Mouse (Mus musculus) telencephalon, adult 2 months (tissue): ENCODE measurements around the gene Clrn3.
"Not testable (repeated sequence)": the region's sequence is repeated elsewhere in the genome, so short reads cannot be mapped to it uniquely, and the experiment has no call there.

Source experiments
- DNase-seq: peaks from one replicate; pipeline ENCODE4 v3.0.0-alpha.2; 2011; ENCODE audit warnings: low read depth, low spot score

The Clrn3 gene

DNA sequence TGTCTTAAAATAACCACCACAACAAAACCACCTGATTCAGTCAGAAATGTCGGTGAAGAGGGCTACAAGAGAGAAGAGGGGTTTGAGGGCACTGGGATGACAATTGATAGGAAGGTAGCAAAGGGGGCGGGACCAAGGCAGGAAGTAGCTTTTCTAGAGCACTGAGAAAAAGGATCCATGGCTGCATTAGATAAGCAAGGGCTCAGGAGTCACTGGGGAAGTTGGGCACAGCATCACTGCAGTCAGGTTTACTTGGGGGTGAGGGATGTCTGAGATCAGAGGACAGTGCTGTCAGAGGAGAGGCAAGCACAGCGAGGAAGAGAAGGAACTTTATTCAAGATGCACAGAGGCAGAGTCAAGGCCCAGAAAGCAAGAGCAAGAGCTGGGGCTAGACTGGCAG is 7.5 kb upstream of the Clrn3 start:
- no peak for DNase-seq

DNA sequence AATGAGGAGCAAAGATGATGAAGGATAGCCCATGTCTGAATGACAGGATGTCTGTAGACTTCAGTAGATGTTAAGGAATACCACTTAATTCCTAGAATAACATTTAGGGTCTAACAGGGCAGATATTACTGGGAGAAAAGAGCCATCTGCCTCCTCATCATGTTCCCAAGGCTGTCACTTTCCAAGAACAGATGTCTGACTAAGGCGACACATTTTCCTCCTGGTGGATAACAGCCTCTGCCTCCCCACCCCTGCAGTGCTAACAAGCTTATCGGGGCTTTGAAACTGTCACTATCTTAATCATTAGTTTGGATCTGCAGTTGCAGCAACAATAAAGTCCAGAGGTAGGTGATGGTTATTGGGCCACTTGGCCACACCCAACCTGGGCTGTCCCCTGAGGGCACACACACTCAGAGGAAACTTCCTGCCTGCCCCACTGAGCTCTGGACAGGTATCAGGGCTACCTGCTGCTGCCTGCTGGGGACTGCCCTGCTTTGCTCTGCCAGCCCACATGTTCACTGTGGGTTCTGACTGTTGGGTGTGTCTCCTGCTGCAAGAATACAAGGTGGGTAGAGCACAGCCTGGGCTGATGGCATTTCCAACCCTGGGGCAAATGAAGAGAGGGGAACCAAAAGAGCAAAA is 6.2 kb upstream of the Clrn3 start:
- no peak for DNase-seq

DNA sequence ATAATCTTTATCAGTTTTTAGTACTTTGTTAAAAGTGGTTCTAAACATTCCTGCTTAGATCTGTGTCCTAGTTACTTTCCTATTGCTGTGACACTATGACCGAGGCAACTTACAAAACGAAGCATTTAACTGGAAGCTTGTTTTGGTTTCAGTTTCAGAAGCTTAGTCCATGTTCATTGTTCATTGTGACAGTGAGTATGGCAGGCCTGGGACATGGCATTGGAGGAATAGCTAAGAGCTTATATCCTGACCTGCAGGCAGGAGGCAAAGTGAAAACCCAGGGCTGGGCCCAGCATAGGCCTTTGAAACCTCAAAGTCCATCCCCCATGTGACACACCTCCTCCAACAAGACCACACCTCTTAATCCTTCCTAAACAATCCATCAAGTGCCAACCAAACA is 614 bp upstream of the Clrn3 start:
- DNase-seq: no peak

DNA sequence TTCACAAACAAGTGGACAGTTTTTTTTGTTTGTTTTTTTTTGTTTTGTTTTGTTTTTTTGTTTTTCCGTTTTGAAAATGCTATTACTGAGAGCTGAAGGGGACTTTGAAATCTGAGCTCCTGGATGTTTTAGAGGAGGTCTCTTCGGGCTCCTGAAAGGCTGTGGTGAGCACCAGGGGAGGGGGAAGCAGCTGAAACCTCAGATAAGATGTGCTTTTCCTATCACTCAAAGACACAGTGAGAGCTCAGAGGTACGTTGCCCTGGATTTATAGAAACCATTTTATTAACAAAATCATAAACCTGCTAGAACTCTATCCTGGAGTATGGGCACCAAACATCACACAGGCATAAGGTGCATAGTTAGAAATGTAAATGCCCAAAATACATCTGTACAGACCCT is 1.3 kb downstream of the Clrn3 start:
- no peak for DNase-seq

DNA sequence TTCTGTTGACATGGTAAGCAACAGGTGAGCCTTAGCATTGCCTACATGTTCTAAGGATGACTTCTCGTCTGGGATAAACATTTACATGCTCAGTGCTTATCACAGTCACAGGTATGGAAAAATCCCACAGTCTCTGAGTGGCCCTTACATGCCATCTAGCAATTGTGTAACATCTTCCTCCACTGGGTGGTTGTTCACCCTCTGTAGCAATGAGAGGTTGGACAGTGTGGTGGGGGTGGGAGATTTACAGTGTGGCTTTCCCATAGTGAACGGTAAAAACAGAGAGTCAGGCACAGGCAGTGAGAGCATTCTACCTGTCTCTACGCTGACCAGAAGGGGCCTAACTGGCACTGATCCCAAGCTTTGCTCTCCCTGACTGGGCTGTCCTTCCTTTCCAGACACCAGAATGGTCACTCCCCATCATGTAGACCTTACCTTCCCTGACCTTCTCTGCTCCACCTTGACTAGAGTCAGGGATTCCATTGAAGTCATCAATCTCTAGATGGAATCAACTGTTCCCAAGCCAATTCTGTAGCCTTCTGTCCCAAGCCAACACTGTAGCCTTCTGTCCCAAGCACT is 1.8 kb downstream of the Clrn3 start:
- DNase-seq: no peak

DNA sequence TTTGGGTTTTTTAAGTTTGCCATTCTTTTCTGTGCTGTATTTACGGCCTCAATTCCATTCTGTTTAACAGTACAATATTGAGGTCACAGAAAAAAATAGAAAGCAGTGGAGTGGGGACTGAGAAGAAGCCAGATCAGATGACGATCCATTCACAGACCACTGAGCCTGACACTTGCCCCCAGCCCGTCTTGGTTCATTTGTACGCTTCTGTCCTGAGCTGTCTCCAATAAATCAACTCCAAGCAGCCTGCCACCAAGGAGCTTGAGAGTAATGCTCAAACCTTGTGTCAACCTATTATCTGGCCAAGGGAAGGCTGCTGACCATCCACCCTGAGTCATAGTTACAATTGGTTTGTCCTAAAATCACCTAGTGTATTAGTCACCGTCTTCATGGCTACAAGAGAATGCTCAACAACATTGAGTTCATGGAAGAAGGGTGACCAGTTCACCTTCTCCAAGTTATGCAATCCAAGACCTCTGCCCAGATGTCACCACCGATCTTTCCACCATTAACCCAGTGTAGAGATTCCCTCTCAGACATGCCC is 4.0 kb downstream of the Clrn3 start:
- DNase-seq: no peak

DNA sequence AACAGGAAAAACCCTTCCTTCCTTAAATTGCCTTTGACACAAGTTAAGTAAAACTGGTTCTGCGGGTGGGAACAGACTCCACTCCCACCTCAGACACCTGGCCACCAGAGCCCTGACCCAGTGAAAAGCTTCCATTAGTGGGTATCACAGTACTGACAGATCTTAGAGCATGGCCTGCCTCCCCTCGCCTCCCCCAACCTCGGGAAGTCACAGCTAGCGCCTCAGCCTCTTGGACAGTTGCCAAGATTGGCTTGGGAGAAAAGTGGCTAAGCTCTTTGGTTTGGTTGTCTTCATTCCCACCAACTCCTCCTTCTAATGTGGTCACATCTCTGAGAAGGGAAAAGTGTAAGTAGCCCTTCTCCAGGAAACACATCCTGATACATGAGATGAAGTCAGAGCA is 4.5 kb downstream of the Clrn3 start:
- DNase-seq: no peak

DNA sequence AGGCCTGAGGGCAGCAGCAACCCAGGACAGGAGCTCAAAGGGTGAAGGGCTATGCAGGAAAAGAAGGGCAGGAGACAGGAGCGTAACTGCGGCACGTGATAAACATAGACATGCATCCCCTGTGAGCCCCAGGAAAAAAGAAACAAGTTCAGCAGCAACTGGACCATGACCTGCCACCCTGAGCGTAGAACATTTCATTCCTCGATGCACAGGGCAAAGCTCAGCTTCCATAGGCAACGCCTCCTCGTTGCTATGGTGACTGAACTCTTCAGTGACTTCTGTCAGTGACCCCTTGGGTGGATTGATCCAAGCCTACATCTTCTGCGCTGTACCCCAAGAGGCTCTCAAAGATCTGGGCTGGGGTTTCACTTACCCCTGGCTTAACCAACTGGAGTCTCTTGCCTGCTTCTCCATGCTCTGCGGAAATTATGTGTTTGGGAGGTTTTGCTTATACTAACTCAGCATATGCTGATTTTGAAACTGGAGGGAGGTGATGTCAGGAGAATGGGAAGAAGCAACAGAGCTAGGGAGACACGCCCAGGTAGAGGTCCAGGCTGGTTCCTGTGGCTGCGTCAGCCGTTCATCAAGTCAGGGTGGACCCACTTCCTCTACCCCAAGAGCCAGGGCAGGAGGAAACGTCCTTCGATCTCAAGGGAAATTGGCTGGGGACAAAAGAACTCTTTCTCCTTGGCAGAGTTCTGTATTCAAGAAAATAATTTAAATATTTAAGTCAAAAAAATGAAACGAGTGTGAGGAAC is 6.5 kb downstream of the Clrn3 start:
- DNase-seq: no peak

DNA sequence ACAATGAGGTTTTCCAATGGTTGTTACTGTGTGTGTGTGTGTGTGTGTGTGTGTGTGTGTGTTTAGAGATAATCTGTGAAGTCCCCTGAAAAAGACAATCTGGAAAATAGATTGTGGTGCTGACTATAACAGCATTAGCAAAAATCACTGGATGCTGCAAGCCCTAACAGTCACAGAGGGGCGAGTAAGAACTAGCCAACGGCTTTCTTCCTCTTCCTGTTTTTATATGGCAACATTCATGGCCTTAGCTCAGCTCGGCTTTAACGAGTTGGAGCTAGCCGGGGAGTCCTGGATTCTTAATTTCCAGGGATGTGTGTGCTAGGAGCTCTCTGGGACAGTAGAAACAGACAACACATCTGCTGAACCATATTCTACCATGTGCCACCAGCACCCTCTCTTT is 8.2 kb downstream of the Clrn3 start:
- no peak for DNase-seq

DNA sequence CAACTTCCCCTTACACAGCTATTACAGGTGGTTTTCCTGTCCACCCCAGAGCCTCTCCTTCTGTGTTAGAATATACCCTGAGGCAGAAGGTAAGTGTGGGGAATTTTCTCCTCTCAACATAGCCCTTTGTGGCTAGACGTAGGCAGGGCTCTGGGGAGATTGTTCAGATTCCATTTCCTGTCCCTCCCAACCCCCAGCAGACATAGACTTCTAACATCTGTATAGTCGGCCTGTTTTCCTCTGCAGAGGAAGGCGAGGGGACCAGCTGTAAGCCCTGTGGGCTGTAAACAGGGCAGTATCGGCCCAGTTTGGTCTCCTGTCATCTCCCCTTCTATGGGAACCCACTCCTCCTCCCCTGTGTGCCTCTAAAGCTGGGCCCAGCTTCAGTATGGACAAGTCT is 11.3 kb downstream of the Clrn3 start:
- DNase-seq: no peak

DNA sequence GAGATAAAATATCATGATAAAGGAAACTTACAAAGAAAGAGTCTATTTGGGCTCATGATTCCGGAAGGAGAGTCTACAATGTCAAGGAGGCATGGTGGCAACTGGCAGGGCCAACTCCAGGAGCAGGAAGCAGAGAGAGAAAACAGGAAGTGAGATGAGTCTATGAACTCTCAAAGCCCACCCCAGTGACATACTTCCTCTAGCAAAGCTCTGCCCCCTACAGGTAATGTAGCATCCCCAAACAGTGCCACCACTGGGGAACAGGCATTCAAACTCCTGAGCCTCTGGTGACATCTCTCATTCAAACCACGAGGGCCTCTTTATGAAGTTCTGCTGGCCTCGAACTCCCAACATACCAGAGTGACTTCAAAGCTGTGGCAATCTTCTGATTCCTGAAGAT is 16.7 kb downstream of the Clrn3 start:
- DNase-seq: no peak

DNA sequence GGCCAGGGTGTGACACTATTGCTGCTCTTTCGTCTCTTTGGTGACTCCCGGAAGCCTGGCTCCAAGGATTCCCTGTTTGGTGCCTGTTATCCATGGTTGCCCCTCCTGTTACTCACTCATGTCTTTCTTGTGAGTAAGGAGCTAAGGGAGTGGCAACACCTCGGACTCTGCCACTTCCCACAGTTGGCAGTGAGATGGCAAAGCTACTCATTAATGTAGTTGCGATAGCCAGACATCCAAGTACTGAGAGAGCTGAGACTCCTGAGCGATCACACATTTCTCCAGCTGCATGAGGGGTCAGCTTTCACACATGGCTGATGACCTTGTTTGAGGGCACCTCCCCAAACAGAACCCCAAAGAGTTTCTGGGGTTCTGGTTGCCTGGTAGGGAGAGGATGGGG is 18.0 kb downstream of the Clrn3 start:
- DNase-seq: no peak

DNA sequence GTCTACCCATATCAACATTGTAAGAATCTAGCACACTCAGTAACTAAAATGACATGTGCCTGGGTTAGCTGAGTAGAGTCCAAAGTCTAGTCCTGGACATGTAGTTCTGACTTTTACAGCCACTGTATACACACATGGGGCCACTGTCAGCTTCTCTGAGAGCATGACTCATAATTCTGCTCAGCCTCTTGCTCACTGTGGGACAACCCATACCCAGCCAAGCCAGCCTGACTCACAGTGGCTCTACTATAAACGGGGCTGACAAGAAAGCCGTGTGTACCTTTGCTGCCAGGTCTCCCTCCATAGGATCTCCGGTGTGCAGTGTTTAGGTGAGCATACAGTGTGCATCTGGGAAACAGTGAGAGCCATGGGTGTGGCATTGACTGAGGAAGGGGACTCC is 19.2 kb downstream of the Clrn3 start:
- no peak for DNase-seq

DNA sequence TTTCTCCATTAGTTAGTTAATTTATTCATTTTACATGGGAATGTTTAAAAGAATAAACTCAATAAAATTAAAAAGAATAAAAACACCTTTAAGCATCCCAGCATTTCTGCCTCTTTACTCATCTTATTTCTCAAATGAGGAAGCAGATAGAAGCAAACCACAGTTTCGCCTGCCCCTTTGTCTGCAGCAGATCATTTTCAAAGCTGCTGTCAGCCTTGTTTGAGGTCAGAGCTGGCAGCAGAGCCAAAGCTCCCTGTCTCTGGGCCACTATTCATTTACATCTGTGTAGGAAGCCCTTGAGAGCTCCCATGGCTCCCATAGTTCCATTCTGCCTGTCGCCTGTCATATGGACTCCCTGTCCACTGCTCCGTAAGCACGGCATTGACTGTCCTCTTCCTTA is 19.9 kb downstream of the Clrn3 start:
- no peak for DNase-seq

DNA sequence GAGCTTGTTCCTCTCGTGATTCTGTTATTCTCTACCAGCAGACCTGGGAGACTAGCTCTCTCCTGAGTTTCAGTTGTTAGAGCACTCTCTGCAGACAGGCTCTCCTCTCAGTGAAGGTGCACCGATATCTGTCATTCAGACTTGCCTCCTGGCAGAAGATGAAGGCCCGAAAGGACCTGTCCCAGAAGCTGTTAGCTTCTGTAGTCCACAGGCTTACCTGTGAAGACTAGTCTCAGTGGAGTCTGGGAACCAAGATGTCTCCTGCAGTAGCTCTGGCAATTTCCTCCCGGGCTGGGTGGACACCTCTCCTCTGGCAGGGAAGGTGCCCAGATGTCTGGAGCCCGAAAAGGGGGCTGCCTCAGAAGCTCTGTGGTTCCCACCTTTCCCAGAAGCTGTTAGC is 21.9 kb downstream of the Clrn3 start:
- not testable (repeated sequence) for DNase-seq

DNA sequence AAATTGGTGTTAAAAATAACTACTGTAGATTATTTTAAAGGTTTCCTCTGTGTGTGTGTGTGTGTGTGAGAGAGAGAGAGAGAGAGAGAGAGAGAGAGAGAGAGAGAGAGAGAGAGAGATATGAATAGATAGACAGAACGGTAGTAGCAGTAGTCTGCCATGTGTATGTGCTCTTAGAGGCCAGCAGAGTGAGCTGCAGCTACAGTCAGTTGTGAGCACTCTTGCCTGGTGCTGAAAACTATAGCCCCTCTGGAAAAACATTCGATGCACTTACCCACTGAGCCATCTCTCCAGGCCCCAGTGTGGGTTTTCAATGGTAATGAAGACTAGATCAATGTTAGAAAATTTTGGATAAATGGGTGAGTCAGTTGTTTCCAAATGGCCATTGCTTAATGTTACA is 29.1 kb downstream of the Clrn3 start:
- DNase-seq: no peak

DNA sequence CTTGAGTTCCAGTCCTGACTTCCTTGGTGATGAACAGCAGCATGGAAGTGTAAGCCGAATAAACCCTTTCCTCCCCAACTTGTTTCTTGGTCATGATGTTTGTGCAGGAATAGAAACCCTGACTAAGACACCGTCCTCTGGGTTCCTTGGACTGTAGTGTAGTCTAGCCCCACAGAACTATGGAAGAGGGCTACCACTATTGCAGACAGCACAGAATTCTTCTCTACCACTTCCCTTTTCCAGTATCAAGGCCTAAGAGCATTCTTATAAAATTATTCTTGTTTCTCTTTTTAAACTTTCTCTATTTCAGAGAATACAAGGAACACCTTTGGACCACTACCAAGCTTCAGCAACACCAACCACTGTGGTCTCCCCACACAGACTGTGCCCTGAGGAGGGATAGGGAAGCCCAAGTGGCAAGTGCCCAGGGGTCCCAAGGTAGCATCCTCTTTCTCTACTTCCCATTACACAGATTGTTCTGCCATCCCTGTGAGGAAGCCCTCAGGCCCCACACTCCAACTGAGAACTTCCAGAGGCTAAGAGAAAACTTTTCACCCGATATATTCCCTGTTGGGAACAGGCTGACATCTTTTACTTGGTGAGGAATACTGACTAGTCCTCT is 29.8 kb downstream of the Clrn3 start:
- DNase-seq: no peak

DNA sequence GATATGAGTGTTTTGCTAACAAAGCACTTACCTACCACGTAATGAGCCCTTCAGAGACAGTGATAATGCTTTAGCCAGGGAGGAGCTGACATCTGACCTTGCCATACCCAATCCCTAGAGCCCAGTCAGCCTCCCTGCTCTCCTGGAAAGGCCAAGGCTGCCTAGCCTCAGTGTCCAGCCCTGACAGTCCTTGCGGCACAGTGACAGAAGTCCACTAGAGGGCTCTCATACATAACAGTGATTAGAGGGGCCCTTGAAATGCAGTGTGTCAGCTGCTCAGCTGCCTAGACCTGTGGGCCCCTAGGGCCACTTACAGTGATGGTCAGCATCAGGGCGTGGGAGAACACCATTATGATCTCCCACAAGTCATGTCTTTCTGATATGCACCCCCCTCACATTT is 33.2 kb downstream of the Clrn3 start:
- DNase-seq: no peak

DNA sequence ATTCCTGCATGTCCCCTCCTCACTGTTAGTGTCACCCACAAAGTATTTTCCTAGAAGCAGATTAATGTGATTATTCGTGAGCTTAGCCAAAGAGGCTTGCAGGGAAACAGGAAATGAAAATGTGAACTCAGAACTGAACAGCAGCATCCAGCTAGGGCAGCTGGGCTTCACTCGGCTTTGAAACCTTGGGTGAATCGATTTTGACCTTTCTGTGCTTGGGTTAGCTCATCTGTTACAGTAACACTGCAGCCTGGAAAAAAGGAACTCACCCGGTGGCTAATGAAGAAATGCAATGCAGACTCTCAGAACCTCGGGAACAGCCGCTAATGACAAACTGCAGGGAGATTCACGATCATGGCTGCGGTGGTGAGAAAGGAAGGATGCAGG is 38.0 kb downstream of the Clrn3 start:
- DNase-seq: no peak

DNA sequence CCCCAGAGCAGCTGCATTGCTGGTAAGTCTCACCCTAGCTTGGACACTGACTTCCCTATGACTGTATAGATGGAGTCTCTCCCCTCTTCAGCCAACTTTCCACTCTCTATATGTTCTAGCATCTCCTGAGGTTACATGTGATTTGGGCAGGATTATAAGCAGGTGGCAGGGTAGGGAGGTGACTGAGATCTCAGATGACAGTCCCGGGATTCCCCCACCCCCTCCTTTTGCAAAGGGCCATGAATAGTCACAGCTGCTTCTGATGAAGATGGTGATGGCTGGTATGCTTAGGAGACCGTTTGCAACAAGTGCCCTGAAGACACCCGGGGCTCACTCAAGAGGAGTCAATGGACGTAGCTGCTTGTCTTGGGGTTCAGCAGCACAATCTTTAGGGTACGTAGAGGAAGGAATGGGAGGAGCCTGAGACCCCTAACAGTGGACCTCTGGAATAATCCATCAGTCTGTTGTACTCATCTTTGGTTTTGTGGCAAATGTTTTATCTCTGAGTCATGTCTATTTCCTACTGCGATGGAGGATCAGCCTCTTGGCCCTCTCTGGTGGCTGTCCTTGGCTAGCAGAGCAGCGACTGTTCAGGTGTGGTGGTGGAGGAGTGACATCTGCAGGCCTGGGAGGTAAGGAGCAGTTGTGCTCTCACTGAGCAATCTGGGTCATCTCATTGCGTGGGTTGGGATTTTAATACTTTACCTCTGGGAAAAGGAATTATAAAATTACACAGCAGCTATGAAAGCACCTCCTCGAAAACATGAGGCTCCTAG is 38.5 kb downstream of the Clrn3 start:
- DNase-seq: no peak

DNA sequence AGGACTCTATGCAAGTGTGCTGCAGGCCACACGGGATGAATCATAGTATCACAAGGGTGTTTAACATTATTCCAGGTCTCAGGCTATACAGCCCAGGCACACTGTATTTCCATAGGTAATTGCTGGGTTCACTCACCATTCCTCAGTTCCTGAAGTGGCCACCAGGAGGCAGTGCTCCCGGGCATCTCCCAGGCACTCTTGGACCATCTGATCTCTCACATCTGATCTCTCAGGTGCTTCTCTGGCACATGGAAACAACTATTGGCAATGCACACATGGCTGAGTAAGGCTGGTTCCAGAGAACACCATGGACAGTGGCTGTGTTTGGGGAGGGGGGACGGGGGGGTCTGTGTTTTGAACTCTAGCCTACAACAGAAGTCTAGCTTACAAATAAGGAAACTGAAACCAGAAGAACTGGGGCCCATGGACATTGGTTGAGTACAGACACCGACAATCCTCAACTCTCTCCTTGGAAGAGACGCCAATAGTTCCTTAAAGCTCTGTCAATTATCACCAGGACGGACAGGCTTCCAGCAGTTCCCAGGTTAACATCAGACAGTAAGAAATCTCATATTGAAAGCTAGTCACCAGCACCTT is 40.1 kb downstream of the Clrn3 start:
- DNase-seq: no peak
